Mouse (Mus musculus): ENCODE measurements around the gene Rem1.
"Not testable (repeated sequence)": the region's sequence is repeated elsewhere in the genome, so short reads cannot be mapped to it uniquely, and the experiment has no call there.

The Rem1 gene

GRCm38 (mm10) chr2:152629239-152629638 lies 2.5 kb downstream of the Rem1 start:
- no peak for DNase-seq (ENCODE audit: low spot score in 2 of 2)

GRCm38 (mm10) chr2:152629904-152630303 lies 3.2 kb downstream of the Rem1 start:
- DNase-seq (ENCODE audit: low spot score in 2 of 2): no peak

- DNase-seq (ENCODE audit: low spot score in 2 of 2): no peak
Measured at GRCm38 (mm10) chr2:152633334-152633733, 6.6 kb downstream of the Rem1 start.

GRCm38 (mm10) chr2:152634311-152634710 lies 7.6 kb downstream of the Rem1 start:
- DNase-seq (ENCODE audit: low spot score in 2 of 2): no peak

GRCm38 (mm10) chr2:152636246-152637005 lies 9.7 kb downstream of the Rem1 start:
- peak in 1 of 2 experiments; percentile 24 for DNase-seq (ENCODE audit: low spot score in 2 of 2)

- no peak for DNase-seq (ENCODE audit: low spot score in 2 of 2)
Measured at GRCm38 (mm10) chr2:152637006-152637322, 10.2 kb downstream of the Rem1 start.

GRCm38 (mm10) chr2:152637381-152637780 lies 10.6 kb downstream of the Rem1 start:
- no peak for DNase-seq (ENCODE audit: low spot score in 2 of 2)

- no peak for DNase-seq (ENCODE audit: low spot score in 2 of 2)
Measured at GRCm38 (mm10) chr2:152638865-152639264, 12.1 kb downstream of the Rem1 start.

GRCm38 (mm10) chr2:152639406-152640113 lies 12.8 kb downstream of the Rem1 start:
- DNase-seq (ENCODE audit: low spot score in 2 of 2): no peak

- DNase-seq (ENCODE audit: low spot score in 2 of 2): no peak
Measured at GRCm38 (mm10) chr2:152652901-152653620, 26.3 kb downstream of the Rem1 start.

- no peak for DNase-seq (ENCODE audit: low spot score in 2 of 2)
Measured at GRCm38 (mm10) chr2:152653874-152654715, 27.3 kb downstream of the Rem1 start.

GRCm38 (mm10) chr2:152657398-152657797 lies 30.6 kb downstream of the Rem1 start:
- DNase-seq (ENCODE audit: low spot score in 2 of 2): no peak

- DNase-seq (ENCODE audit: low spot score in 2 of 2): no peak
Measured at GRCm38 (mm10) chr2:152661163-152661562, 34.4 kb downstream of the Rem1 start.

GRCm38 (mm10) chr2:152666191-152666590 lies 39.4 kb downstream of the Rem1 start:
- not testable (repeated sequence) for DNase-seq (ENCODE audit: low spot score in 2 of 2)

- DNase-seq (ENCODE audit: low spot score in 2 of 2): peak; percentile 87 to 96
Measured at GRCm38 (mm10) chr2:152669256-152669638, 42.5 kb downstream of the Rem1 start, which contains the start of gene H13. TSS of gene H13 (plus strand) at chr2:152669461.

GRCm38 (mm10) chr2:152669639-152670484 lies 43.1 kb downstream of the Rem1 start:
- DNase-seq (ENCODE audit: low spot score in 2 of 2): peak in 1 of 2 experiments; percentile 20

GRCm38 (mm10) chr2:152670983-152671641 lies 44.4 kb downstream of the Rem1 start:
- DNase-seq (ENCODE audit: low spot score in 2 of 2): peak; percentile 70 to 84

- DNase-seq (ENCODE audit: low spot score in 2 of 2): peak in 1 of 2 experiments; percentile 51
Measured at GRCm38 (mm10) chr2:152671642-152671999, 44.9 kb downstream of the Rem1 start.

GRCm38 (mm10) chr2:152672166-152672565 lies 45.4 kb downstream of the Rem1 start:
- DNase-seq (ENCODE audit: low spot score in 2 of 2): no peak

GRCm38 (mm10) chr2:152674148-152674547 lies 47.4 kb downstream of the Rem1 start:
- no peak for DNase-seq (ENCODE audit: low spot score in 2 of 2)
